Mouse (Mus musculus): ENCODE data around the gene Usp48. TPM values are rescaled to one million over a fixed set of nuclear protein-coding genes. Genes with fewer than 3 reads are reported as not detected.
A peak's percentile ranks its signal among the peaks of the same experiment; 100 is the strongest.

The Usp48 gene
- total and polyA plus RNA-seq, 2 experiments from 2014 or later = 40.9 to 70.8 TPM

DNA sequence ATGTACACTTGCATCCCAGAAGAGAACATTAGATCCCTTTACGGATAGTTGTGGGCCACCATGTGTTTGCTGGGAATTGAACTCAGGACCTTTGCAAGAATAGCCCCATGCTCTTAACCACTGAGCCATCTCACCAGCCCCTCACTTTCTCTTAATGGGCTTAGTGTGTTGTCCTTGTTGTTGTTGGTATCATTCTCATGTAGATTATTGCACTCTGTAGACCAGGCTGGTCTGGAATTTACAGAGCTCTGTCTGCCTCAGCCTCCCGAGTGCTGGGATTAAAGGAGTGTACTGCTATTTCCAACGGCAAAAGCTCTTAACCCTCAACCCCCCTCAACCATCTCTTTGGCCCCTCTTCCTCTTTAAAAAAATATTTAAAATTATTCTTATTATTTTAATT lies 4.0 kb upstream of the Usp48 start:
- no peak for TF ChIP-seq CTCF (IDR thresholded peaks at IDR 0.05)
- WGBS = 91% methylated on average over 3 of the region's 3 CpGs
- no peaks in the 10 kb centered on the region for H3K27me3 ChIP-seq (ENCODE audit: insufficient read depth, low read length)
- no peak overlapping the region for H3K4me3 ChIP-seq (ENCODE audit: low read depth, low read length)
- H3K4me1 ChIP-seq (ENCODE audit: insufficient read depth, low read length) = no peaks in the 10 kb centered on the region
- no peaks in the 10 kb centered on the region for H3K36me3 ChIP-seq (ENCODE audit: insufficient read depth, low read length)
- DNase-seq (ENCODE audit: low spot score) (no peak), ATAC-seq (ENCODE audit: low FRiP score) (no peak)
- no peaks in the 10 kb centered on the region for H3K9me3 ChIP-seq (ENCODE audit: low read length)
- H3K9ac ChIP-seq (replicated peaks; ENCODE audit: low read length, poor library complexity, severe bottlenecking) = no peak overlapping the region
- no peak overlapping the region for H3K4me2 ChIP-seq (ENCODE audit: low read depth, low read length, poor library complexity, severe bottlenecking)
- no peak overlapping the region for H3K27ac ChIP-seq (ENCODE audit: low read depth, low read length)

- Histone ChIP-seq H3K4me2 (ENCODE audit: low read depth, low read length, poor library complexity, severe bottlenecking) (no peak overlapping the region), H3K9ac (replicated peaks; ENCODE audit: low read length, poor library complexity, severe bottlenecking) (no peak overlapping the region), H3K36me3 (ENCODE audit: insufficient read depth, low read length) (no peaks in the 10 kb centered on the region), H3K27ac (ENCODE audit: low read depth, low read length) (no peak overlapping the region), H3K4me1 (ENCODE audit: insufficient read depth, low read length) (peaks cover 5% of the 10 kb centered on the region; the same call in 1 of the 2 replicates), H3K9me3 (ENCODE audit: low read length) (no peaks in the 10 kb centered on the region), H3K4me3 (ENCODE audit: low read depth, low read length) (no peak overlapping the region), H3K27me3 (ENCODE audit: insufficient read depth, low read length) (no peaks in the 10 kb centered on the region)
- ATAC-seq (ENCODE audit: low FRiP score) (no peak), DNase-seq (ENCODE audit: low spot score) (no peak)
- TF ChIP-seq CTCF (IDR thresholded peaks at IDR 0.05) = no peak
- 86% methylated on average over 4 of the region's 4 CpGs for WGBS
Measured at GRCm38 (mm10) chr4:137590961-137591360, 2.6 kb upstream of the Usp48 start.

GRCm38 (mm10) chr4:137594496-137595270 lies 1.1 kb downstream of the Usp48 start:
- DNase-seq (ENCODE audit: low spot score) (peak; percentile 54), ATAC-seq (ENCODE audit: low FRiP score) (0 out of 2 replicates have a peak, but pooled peaks have one; percentile 1)
- H3K4me2 ChIP-seq (ENCODE audit: low read depth, low read length, poor library complexity, severe bottlenecking) = peak overlapping the region; percentile 74
- no peak for TF ChIP-seq CTCF (IDR thresholded peaks at IDR 0.05)
- no peaks in the 10 kb centered on the region for H3K9me3 ChIP-seq (ENCODE audit: low read length)
- peak overlapping the region; percentile 87 for H3K4me3 ChIP-seq (ENCODE audit: low read depth, low read length)
- peak overlapping the region; percentile 98 for H3K27ac ChIP-seq (ENCODE audit: low read depth, low read length)
- WGBS = 4% methylated on average over 40 of the region's 40 CpGs
- no peaks in the 10 kb centered on the region for H3K36me3 ChIP-seq (ENCODE audit: insufficient read depth, low read length)
- peaks cover 8% of the 10 kb centered on the region; the same call in 1 of the 2 replicates for H3K4me1 ChIP-seq (ENCODE audit: insufficient read depth, low read length)
- no peaks in the 10 kb centered on the region for H3K27me3 ChIP-seq (ENCODE audit: insufficient read depth, low read length)
- H3K9ac ChIP-seq (replicated peaks; ENCODE audit: low read length, poor library complexity, severe bottlenecking) = peak overlapping the region; percentile 86

GRCm38 (mm10) chr4:137597098-137597630 lies 3.6 kb downstream of the Usp48 start:
- no peak for TF ChIP-seq CTCF (IDR thresholded peaks at IDR 0.05)
- no peaks in the 10 kb centered on the region for H3K9me3 ChIP-seq (ENCODE audit: low read length)
- H3K9ac ChIP-seq (replicated peaks; ENCODE audit: low read length, poor library complexity, severe bottlenecking) = no peak overlapping the region
- H3K36me3 ChIP-seq (ENCODE audit: insufficient read depth, low read length) = no peaks in the 10 kb centered on the region
- 93% methylated on average over 4 of the region's 4 CpGs for WGBS
- H3K4me3 ChIP-seq (ENCODE audit: low read depth, low read length) = no peak overlapping the region
- DNase-seq (ENCODE audit: low spot score) = no peak
- no peaks in the 10 kb centered on the region for H3K27me3 ChIP-seq (ENCODE audit: insufficient read depth, low read length)
- peaks cover 8% of the 10 kb centered on the region; the same call in 1 of the 2 replicates for H3K4me1 ChIP-seq (ENCODE audit: insufficient read depth, low read length)
- no peak for ATAC-seq (ENCODE audit: low FRiP score)
- H3K27ac ChIP-seq (ENCODE audit: low read depth, low read length) = no peak overlapping the region
- H3K4me2 ChIP-seq (ENCODE audit: low read depth, low read length, poor library complexity, severe bottlenecking) = no peak overlapping the region

DNA sequence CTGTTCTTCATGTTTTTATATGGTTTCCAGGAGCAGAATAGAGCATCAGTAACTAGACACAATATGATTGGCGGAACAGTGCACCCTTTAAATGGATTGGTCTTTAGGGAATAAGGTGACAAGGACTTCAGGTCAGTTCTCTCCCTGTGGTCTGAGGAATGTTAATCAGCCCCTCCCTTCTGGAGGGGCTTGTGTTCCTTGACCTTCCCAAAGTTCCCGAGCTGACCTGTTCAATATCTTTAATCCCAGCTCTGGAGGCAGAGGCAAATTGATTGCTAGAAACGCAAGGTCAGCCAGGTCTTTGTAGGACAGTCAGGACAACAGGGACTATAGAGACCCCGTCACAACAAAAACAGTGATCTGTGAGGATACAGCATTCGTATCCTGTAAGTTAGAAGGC lies 5.0 kb downstream of the Usp48 start:
- Histone ChIP-seq H3K4me2 (ENCODE audit: low read depth, low read length, poor library complexity, severe bottlenecking) (no peak overlapping the region), H3K9me3 (ENCODE audit: low read length) (no peaks in the 10 kb centered on the region), H3K4me3 (ENCODE audit: low read depth, low read length) (no peak overlapping the region), H3K9ac (replicated peaks; ENCODE audit: low read length, poor library complexity, severe bottlenecking) (no peak overlapping the region), H3K27ac (ENCODE audit: low read depth, low read length) (no peak overlapping the region), H3K27me3 (ENCODE audit: insufficient read depth, low read length) (no peaks in the 10 kb centered on the region), H3K36me3 (ENCODE audit: insufficient read depth, low read length) (no peaks in the 10 kb centered on the region), H3K4me1 (ENCODE audit: insufficient read depth, low read length) (peaks cover 8% of the 10 kb centered on the region; the same call in 1 of the 2 replicates)
- ATAC-seq (ENCODE audit: low FRiP score) (no peak), DNase-seq (ENCODE audit: low spot score) (no peak)
- WGBS = 69% methylated on average over 5 of the region's 5 CpGs
- no peak for TF ChIP-seq CTCF (IDR thresholded peaks at IDR 0.05)

All from midbrain, postnatal 0 days (tissue).